Mouse (Mus musculus) left cerebral cortex, postnatal 36 days (tissue): ENCODE measurements at regions not wholly inside any gene's neighbourhood (a gene's known extent, or its start where the extent isn't known, plus 50 kb on each side); places are given as distances from the start of the nearest gene placed in this dataset.

ENCODE experiments used
- DNase-seq, 2 experiments: peaks; one replicate each; pipeline ENCODE4 v3.0.0; 2021 to 2022; ENCODE audit warnings: low spot score in 2 of 2, mixed read lengths in 1 of 2
- intact Hi-C: fragments of 180-260 bp; cut with DNase I; formaldehyde crosslinking; loops from one replicate; pipeline ENCODE4 v1.15.1; 2025

DNA sequence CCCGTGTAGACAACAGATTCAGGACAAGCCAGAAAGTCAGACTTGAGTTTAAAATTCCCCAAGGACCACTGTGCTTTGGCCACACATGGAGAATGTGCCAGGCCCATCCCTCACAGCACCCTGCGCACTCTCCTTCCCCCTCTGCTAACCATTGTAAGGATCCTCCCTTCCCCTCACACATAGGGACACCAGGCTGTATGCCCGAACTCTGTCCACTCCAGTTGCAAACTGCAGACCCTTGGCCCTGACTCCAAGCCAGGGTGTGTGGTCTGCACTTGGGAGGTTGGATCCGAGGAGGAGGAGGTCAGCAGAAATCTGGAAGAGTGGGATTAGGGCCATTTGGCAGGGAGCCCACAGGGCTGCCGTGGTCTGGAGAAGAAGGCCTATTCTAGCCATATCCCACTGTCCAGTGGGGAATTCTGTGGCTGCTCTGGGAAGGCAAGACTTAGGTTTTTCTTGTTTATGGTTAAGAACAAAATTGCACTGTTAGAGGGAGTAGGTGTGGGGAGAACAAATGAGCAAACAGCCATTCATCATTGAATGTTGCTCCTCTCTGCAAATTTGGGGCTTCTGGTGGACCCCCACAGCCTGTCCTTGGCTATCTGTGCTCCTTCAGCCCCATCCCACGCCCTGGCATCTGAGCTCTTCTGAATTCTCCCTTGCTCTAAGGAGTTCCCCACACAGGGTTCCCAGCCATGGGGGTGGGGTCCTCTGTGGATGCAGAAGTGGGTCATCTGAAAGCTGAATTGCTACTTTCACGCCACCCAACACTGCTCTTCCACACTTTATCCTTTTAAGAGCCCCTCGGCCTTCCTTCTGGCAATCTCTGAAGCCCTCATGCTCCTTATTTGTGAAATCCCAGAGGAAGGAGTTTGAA lies 366.9 kb downstream of the Tshz3 start:
- no peak for DNase-seq
- intact Hi-C loops, result no loop called here

DNA sequence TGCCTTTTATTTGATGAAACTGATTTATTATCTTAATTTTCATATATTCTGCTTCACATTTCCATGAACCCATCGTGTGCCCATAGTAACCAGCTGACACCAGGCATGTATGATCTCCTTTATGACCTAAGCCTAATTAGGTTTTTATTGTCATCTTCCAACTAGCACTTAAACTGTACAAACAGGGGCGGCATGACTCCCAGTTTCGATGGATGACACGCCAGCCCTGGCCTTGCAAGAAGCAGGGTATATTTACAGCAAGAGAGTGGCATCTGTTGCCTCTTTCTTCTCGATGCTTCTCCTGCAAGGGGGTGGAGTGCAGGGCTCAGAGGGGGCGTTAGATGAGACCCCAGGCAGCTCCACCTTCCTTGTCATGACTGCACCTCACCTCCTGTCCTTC lies 379.8 kb downstream of the Tshz3 start:
- no peak for DNase-seq
- intact Hi-C loops, result no loop called here

DNA sequence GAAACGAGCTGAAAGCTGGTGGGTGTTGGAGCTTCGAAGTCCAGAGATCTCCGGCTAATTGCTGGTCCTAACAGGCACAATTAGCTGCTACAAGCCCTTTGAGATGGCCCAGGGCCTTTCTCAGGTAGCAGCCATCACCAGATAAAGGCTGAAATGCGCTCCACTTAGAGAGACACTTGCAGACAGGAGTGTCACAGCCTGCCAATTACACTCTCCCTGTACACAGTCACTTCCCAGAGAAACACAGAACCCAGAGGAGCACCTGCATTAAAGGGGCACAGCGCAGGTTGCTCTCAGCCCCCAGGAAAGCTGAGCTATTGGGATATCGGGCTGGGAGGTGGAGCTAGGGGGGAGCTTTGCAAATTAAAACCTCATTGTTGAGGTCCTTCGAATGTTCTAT lies 380.2 kb downstream of the Tshz3 start:
- no peak for DNase-seq
- intact Hi-C loops, result no loop called here

DNA sequence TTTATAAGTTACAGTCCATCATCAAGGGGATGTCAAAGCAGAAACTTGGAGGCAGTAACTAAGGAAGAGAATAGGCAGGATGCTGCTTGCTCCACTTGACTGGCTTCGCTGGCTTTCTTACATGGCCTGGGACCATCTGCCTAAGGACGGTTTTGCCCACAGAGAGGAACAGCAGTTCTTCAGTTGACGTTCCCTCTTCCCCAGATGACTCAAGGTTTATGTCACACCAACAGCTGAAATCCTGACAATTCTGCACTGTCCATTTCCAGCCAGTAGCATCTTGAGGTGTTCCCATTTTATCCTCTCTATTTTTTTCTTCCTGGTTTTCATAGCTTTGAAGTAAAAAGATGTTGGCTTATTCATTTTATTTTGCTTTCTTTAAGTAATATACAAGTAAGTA lies 391.8 kb downstream of the Tshz3 start:
- DNase-seq, result no peak
- intact Hi-C loops, result no loop called here

DNA sequence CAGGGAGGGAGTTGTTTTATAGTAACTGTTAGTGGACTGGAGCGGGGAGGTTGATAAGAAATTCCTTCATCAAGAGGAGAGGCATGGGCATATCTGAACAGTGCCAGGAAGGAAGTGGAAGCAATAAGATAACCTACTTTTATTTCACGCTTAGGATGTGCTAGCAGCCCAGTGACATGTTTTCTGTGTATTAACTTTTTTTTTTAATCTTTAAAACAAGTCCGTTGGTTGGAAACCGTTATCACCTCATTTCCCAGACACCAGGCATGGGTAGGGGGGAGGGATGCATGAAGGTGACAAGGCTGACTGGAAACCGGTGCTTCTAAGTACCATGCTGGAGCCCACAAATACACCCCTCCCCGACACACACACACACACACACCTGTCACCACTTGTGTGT lies 394.7 kb downstream of the Tshz3 start:
- no peak for DNase-seq
- intact Hi-C loops, result no loop called here

DNA sequence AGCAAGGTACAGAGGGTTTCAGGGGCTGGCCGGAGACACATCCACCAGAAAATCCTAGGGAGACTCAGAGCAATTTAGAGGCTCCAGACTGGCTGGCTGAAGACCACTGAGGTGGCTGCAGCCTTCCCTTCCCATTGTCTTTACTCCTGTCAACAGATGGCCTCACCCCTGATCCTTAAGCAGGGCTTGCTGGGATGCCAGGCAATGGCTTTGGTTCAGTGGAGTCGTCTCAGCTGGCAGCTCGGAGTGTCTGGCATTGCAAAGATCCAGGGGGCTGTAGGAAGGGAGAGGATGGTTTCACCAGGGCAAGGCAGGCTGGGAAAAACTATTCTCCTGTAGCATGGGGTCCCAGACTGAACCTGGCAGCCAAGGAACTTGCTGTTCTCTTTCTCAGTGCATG lies 395.8 kb downstream of the Tshz3 start:
- no peak for DNase-seq
- intact Hi-C loops, result no loop called here

DNA sequence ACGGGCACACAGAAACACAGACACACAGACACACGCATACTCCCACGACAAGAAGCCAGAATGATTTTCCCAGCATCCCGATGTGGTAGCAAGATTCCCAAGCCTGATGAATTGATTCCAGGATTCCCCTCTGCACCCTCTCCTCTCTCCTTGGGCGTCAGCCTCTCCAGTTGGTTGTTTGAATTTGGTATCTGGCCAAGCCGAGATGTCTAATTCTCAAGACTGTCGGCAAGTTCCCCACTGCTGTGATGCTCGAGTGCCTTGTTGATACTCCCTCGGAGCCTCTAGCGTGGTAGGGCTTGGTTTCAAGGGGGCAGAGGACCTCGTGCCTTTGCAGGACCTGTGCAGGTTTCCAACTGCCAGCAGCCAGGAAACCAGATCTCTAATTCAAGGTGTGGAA lies 397.9 kb downstream of the Tshz3 start:
- intact Hi-C loops, result no loop called here

DNA sequence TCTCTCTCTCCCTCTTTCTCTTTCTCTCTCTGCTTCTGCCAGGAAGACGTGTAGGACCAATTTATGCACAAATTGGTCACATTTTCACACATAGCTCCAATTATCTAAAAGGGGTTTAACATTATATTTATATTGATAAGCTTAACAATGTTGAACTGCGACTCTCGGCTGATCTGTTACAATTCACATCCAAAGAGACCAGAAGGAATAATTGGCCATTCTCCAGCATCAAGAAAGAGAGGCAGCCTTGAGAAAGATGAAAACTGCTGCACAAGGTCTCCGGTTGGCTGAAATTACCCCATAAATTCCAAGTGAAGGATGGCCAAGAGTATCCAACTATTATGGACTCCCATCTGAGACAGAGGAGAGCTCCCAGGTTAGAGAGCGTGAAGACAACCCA lies 398.4 kb downstream of the Tshz3 start:
- intact Hi-C loops, result no loop called here
- no peak for DNase-seq

More for the DNA sequence above, 397.9 kb downstream of the Tshz3 start:
- DNase-seq, result no peak

DNA sequence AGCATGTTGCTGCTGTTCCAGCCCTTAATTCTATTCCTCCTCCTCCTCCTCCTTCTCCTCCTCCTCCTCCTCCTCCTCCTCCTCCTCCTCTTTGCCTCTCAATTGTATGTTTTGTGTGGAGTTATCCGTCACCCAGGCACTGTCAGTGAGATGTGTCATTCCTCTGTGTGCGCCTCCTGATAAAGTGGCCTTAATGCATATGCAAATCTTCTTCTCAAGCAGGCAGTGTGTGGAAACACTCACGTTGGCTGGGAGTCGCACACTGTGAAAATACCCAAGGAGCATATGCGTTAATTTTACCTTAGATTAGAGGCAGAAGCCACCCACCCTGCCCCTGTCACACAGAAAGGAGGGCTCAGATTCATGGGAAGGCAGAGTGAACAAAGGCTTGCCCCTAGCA lies 401.0 kb downstream of the Tshz3 start:
- intact Hi-C loops, result no loop called here
- no peak for DNase-seq

DNA sequence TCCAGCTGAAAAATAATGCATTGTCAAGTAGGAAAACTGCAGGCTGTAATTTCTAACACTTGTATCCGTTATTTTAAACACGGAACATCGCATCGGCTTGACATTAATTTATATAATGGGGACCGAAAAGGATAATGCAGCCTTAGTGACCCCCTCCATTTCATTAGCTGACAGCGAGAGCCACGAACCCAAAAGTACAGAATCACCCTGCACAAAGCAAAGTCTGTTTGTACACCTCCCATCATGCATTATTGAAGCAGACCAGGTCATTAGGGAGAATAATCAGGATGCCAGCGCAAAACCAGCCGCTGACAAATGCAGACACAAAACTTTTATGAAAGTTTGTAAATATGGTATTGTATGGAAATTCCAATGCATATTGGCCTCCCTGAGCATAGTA lies 406.8 kb downstream of the Tshz3 start:
- intact Hi-C loops, result no loop called here

DNA sequence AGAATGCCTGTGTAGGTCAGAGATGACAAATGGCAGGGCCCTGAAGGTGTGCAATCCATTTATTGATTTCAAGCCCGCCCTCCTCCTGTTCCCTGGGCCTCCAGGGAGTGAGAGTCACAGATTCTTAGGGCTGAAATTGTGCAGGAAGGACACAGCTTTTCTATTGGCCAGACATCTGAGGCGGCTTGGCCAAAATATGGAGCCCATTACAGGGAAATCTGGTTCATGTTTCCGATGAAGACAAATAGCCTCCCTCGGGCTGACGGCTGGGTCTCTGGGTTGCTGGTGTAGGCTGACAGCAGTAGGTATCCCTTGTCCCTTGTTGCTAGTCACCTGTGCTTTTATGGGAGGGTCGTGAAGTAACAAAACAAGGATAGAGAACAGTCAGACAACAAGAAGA lies 413.2 kb downstream of the Tshz3 start:
- intact Hi-C loops, result no loop called here
- no peak for DNase-seq

More for the DNA sequence above, 406.8 kb downstream of the Tshz3 start:
- DNase-seq, result no peak

DNA sequence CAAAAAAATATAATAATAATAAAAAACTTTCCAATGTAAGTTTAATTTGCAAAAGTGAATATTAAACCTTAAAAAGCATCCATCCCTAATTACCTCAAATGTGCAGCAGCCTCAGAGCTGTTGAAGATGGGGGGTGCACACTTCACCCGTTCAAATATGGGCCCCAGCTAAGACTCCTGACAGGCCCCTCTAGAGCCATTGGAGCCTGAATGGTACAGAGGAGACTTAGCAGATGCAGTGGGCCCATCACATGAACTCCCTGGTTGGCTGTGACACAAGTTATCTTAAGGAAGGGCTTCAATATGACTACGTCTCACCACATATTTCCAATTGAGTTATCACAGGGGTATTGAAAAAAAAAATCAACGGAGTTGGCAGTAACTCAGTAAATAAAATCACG lies 422.9 kb downstream of the Tshz3 start:
- intact Hi-C loops, result no loop called here
- no peak for DNase-seq

DNA sequence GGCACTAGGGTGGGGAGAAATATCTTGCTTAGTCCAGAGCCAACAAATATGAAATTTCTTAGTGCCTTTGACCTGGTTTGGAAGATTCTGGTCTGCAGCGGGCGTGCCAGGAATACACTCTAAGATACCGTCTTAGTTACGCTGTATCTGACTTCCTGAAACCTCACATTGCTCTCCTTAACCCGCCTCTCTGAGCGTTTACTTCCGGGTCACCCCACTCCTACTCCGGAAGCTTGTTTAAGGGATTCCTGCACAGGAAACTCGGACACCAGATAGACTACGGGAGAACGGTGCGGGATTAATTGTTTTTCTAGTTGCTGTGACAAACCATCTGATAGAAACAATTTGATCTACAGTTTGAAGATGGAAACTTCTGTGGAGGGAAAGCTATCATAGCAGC lies 442.3 kb downstream of the Tshz3 start:
- intact Hi-C loops, result no loop called here
- no peak for DNase-seq

DNA sequence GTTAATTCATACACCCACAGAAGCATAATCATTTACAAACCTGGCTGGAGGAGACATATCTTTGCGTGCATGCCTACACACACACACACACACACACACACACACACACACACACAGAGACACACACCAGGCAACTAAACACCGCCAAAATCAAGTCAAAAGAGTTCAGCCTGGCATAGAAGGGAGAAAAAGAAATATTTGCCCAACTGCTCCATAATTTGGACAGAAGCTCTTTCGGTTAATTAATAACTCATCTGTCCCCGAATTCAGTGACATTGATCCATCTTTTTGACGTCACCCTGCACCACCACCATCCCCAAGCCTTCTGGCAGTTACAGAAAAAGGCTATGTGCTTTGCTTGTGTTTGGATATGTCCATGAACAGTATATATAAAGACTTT lies 444.9 kb downstream of the Tshz3 start:
- intact Hi-C loops, result no loop called here

DNA sequence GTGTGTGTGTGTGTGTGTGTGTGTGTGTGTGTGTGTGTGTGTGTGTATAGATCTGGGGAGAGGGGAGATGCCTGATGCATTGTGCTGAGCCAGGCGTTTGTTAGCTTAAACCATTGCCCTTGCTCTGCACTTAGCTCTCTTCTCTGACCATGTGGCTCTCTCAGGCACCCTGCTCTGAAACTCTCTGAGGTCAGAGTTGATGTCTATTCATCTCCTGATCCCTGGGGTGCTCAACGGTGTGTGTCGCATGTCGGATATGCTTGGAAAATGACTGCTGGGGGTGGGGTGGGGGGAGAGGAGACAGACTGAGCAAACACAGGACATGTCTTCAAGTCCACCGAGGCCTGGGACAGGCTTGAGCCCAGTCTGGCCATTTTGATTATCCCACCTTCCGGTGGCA lies 446.4 kb downstream of the Tshz3 start:
- DNase-seq, result no peak
- intact Hi-C loops, result no loop called here

More for the DNA sequence above, 444.9 kb downstream of the Tshz3 start:
- DNase-seq, result no peak

DNA sequence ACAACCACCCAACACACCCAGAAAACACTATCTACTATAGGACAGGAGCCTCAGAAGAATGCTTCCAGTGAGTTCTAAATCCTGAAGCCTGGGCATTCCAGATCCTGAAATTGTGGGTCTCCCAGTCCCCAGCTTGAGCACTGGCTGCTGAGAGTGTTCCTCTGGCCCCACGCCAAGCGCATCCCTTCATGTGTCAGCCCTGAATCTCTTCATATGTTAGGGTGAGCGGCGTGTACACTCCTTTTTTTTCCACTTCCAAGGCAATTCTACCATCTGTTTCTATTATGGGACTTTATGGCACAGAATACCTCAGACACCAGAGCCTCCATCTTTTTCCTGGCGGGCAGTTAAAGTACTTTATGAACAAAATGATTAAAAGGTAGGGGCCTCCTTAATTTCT lies 451.8 kb downstream of the Tshz3 start:
- intact Hi-C loops, result no loop called here
- DNase-seq, result no peak

DNA sequence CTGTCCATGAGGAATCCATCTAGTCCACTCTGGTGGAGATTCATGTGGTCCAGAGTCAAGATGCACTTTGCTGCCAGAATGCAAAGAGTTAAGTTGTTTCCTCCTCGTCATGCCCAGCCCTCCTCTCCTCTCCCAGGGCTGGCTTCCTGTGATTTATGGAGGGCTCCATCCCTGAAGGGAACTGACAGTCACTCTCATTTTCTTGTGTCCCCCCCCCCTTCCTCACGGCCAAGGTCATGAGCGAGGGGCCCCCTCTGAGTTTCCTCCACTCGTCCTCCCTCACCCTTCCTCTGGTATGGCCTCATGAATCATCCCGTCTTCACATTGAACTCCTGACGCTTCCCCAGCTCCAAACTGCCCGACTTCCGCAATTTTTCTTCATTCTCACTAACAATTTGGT lies 461.9 kb downstream of the Tshz3 start:
- DNase-seq, result no peak
- intact Hi-C loops, result no loop called here

DNA sequence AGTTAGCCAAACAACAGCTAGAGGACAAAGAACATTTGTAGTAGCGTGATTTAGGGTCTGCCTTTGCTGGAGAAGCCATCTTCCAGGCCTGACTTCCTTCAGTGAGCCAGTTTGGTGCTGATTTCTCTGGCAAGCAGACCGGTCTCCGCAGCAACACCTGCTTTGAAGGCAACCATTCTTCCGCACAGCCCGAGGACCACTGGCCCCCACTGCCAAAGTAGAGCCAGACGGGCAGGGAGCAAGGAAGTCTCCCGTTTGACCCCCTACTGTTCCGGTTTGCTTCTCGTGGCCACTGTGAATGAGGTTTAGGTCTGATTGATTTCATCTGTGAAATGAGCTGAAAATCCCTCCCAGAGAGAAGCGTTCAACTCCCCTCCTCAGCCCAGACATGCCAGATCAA lies 471.0 kb downstream of the Tshz3 start:
- intact Hi-C loops, result no loop called here
- no peak for DNase-seq

DNA sequence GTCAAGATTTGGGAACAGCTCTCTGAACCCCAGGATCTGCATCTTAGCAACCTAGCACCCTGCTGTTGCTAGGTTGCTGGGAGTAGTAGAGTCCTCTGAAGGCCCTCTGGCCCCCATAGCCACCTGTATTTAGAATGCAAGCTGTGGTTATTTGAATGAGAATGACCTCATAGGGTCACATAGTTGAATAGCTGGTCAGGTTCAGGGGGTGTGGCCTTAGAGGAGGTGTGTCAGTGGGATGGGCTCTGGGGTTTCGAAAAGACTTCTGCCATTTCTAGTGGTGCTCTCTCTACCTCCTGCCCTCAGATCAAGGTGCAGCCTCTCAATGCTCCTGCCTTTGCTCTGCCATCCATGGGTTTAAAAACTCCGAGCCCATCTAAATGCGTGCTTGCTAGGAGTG lies 477.8 kb downstream of the Tshz3 start:
- intact Hi-C loops, result no loop called here
- no peak for DNase-seq

DNA sequence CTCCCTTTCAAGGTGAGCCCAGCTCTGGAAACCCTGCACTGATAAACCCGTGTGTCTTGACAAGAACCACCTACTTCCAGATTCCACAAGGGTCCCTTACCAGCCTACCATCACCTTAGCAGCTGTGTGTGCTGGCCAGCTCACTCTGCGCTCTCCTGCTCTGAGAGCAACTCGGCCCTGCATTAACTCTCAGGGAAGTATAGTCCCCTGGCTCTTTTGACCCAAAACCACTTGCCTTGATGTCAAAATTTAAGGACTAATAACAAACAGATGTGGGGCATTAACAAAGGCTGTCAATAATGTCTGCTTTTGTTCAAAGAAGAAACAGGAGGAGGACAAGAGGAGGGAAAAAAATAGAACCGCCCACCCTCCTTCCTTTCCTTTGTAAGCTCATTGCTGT lies 480.3 kb downstream of the Tshz3 start:
- DNase-seq, result no peak
- intact Hi-C loops, result no loop called here

DNA sequence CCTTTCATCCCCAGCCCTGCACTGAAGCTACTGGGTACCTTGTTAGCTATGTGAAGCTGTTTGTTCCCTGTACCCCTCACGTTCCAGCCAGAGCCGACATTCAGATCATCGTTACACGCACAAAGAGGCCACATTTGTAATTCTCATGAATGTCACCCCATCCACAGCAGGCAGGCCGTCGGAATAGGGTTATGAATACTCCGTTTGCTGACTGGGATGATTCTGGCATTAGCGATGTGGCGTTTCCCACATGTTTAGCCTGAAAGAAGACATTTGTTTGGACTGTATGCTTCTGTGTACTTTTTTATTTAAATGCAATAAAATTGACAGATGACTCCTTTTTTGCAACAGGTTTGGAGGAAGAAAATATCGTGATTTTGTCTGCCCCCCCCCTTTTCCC lies 482.0 kb downstream of the Tshz3 start:
- intact Hi-C loops, result no loop called here
- no peak for DNase-seq

DNA sequence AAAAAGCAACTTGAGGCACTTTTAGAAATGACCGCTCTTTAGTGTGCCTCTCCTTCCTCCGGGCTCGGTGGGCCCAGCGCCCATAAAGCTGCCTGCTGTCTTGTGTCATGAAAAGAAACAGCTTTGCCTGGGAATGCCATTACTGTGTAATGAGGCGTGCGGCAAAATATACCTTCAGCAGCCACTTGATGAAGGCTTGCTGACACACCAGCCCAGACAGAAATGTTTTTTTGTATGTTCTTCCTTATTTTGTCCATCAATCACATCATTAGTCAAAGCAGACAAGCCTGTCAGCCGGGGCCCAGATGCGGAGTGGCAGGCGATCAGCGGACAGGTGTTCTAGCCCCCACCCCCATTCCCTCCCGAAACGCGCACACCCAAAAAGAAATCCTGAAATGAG lies 482.5 kb downstream of the Tshz3 start:
- no peak for DNase-seq
- intact Hi-C loops, result no loop called here
